Mouse (Mus musculus) left cerebral cortex, adult 8-10 months (tissue): ENCODE data around the gene Ly6g6d. TPM values are rescaled to one million over a fixed set of nuclear protein-coding genes. Genes with fewer than 3 reads are reported as not detected.

Experiments
- DNase-seq, 2 experiments: peaks; one replicate each; pipeline ENCODE4 v3.0.0; 2022; ENCODE audit warnings: low spot score in 2 of 2
- total RNA-seq, 4 experiments: library from RNA; stranded (reverse); gene quantifications; 2 replicates each; pipeline ENCODE4 v1.2.4; 2022

The Ly6g6d gene
- total RNA-seq, 4 experiments from 2014 or later = 0.70 to 1.8 (median 1.3) TPM

DNA sequence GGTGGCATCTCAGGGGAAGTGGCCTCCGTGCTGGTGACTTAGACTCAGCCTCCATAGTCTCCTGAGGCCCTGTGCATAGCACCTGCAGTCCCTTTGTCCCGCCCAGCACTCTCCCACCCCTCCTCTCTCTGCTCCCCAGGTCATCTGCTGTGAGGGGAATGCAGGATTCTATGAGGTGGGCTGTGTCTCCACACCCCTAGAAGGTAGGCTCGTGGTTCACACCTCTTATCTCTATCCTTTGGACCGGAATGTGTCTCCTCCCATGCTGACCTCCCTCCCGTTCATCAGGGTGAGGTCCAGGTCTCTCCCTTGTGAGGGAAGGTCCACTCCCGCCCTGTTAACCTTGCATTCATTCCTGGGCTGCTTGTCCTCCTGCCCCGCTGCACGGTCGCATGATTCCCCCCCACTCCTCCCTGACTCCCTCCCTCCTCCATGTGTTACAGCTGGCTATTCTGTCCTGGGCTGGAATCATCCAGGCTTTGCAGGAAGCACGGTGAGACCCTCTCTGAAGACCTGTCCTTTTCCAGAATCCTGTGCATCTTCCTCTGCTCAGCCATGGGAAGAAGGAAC lies 22.4 kb upstream of the Ly6g6d start:
- DNase-seq = no peak

DNA sequence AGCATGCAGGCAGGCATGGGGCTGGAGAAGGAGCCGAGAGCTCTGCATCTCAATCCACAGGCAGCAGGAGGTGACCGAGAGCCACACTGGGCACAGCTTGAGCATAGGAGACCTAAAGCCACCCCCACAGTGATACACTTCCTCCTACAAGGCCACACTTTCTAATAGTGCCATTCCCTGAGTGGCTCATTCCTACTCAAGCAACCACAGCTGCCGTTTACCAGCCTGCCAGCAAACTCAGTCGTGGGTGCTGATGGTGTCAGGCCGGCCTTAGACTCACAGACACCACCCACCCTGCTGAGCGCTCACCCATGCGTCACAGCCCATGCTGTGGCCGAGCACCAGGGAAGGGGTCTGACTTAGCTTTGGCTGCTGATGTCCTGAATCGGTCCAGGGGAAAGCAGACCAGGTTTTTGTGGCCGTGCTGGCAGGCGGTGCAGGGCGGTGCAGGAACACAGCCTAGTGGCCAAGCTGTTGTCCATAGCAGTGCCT lies 19.3 kb upstream of the Ly6g6d start:
- DNase-seq = peak in 1 of 2 experiments; percentile 76

DNA sequence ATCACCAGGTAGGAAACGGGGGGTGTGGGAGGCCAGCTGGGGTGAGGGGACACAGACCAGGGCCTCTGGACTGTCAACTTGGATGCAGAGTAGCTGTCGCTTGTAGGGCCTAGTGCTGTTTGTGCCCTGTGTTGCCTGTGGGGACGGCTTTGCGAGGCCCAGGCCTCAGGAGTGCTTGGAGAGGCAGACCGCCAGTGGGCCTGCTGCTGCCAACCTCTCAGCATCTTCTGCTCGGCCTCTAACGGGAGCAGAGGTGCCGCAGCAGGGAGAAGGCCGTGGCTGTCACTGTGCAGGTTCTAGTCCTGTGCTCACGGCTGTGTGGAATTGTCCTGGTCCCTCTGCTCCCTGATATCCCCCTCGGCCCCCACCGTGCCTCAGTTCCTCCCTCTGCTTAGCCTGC lies 18.7 kb upstream of the Ly6g6d start:
- no peak for DNase-seq

DNA sequence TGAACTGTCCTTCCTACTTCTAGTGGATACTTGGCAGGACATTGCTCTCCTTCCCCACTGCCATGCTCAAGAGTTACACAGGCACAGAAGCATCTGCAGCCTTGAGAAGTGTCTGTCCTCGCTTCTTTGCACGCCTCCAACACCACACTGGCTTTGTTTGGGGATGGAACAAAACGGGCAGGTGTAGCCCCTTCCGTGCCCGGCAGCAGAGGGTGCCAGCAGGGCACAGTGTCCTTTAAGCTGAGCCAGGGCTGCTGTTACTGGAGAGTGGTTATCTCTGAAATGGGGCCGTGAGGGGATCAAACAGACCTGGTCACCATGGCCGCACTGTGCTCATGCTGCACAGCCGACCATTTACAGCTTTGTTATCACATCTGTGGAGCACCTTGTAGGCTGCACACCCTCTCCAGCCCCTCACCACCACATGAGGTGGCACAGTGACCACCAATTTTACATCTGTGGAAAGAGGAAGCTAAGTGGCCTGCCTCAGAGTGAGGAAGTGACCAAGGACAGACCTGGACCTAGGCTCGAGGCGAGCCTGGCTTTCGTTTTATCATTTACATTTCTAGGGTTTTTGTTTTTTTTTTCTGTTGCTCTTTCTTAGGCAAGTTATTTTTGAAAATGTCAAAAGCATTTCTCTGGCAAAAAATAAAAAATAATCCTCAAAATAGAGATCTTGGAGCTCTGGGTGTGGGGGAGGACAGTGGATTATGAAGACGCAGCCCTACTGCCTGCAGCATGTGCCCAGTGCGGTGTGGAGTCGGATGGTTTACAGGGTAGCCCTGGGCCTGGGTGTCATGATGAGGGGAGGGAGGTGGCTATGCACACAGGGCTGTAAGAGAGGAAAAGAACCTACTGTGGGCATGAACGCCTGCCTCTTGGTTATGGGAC lies 16.9 kb upstream of the Ly6g6d start:
- DNase-seq = no peak

DNA sequence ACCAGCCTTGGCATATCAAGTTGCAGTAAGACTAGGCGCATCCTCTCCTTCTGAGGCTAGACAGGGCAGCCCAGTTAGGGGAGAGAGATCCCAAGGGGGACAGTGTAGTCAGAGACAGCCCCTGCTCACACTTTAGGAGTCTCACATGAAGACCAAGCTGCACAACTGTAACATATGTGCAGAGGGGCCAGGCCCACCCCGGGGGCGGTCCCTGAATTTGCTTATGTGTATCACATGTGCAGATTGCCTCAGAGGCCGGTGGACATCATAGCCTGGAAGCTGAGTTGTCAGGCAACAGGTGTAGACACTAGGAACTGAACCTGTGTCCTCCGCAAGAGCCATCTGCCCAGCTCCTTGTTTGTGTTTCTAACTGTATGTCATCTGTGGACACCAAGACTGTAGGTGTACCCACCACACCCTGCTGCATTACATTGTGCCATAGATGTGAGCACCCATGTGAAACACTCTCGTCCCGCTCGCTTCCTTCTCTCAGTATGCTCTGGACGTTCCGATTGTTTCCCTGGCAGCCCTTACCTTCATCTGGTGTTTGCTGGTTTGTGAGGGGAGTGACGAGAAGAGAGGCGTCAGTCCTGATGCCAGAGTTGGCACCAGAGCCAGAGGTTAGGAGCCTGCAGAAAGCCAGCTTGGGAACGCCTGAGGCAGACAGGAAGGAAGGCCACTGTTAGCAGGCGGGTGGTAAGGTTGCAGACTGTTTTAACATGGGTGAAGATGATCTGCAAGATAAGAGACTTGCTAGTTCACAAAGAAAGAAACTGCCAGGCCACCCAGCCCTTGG lies 14.7 kb upstream of the Ly6g6d start:
- DNase-seq = no peak

DNA sequence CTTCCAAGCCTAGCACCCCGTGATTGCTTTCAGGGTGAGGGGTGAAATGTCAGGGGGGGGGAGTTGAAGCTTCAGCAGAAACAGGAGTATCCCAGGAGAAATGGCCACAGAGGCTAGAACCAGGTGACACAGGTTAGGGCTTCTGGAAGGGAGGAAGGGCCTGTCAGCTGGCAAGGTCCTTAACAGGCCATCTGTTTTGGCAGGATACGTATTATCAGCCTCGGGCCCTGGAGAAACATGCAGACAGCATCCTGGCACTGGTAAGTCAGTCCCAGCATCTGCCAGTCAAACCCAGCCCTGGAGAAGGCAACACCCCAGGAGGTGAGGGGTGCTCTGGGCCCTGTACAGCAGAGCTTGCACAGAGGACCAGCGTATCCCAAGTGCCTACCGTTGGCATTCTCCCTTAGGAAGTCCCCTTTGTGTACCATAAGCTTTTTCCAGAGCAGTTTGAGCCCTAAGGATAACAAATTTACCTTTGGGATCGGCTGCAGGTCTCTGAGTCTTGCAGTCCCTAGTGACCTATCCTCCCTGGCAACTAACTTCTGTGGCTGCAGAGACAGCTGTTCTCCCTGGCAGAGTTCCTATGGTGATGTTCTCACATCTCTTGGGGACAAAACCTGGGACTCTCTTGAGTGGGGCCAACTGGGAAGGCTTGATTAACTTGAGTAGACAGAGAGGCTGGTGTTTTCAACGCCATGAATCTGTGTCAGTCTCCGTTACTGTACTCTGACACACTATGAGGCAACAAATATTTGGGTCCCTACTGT lies 12.5 kb upstream of the Ly6g6d start:
- no peak for DNase-seq

DNA sequence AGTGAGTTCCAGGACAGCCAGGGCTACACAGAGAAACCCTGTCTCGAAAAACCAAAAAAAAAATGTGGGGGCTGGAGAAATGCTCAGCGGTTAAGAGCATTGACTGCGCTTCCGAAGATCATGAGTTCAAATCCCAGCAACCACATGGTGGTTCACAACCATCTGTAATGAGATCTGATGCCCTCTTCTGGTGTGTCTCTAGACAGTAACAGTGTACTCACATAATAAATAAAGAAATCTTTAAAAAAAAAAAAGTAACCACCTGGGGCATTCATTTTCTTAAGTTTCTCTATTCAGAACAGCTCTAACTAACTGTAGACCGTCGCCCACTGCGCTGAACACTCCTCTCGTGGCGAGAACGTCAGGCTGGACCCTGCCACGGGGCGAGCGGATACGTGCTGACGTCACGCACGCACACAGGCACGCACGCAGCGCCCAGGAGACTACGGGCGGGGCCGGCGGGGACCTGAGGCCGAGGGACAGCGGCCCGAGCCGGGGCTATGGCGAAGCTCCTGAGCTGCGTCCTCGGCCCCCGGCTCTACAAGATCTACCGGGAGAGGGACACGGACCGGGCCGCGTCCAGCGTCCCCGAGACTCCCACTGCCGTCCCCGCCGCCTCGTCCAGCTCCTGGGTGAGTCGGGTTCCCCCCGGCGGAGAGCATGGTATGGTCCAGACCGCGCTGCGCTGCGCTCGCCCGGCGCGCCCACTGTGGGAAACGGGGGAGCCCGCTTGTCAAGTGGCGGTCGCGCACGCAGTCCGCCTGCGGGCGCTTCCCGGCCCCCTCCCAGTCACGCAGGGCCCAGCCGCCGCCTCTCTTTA lies 11.2 kb upstream of the Ly6g6d start, which contains the start of gene Abhd16a:
TSS of gene Abhd16a (plus strand) at position 439 of the 820 bp plus-strand sequence.
- peak; percentile 93 for DNase-seq

DNA sequence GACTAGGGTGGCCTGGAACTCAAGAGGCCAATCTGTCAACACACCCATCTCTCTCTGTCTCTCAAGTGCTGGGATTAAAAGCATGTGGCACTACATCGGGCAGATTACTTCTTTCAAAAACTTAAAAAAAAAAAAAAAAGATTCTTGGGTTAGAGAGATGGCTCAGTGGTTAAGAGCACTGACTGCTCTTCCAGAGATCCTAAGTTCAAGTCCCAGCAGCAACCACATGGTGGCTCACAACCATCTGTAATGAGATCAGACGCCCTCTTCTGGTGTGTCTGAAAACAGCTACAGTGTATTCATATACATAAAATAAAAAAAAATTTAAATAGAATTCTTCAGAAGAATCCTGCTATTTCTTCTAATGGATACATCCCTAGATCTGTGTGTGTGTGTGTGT lies 10.3 kb upstream of the Ly6g6d start:
- no peak for DNase-seq

DNA sequence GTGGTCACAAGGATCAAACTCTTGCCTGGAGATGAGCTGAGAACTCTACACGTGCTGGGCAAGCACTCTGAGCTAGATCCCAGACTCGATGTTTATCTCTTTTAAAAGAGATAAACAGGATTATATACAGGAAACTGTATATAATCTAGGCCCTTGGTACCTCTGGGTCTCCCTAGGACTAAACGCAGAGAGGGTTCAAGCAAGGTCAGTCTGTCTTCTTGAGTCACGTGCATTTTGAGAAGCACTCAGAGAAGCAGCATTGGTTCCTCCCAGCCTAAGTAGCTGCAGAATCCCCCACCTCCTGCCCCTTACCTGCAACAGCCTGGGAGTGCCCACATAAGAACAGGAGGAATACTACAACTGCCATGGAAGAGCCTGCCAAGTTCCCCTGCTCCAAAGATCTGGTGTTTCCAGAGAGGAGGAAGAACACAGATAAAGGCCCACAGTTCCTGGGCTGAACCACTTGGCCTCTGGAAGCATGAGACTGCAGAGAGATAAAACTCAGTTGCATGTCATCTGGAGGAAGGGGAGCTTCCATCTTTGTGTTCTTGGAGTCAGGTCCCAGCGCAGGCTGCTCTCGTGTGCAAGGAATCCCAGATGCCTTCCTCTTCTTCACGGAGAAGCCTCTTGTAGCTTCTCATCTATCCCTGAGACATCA lies 7.5 kb upstream of the Ly6g6d start, which contains the start of gene Ly6g6f:
TSS of gene Ly6g6f (minus strand) at position 403 of the 658 bp plus-strand sequence.
- DNase-seq = no peak

DNA sequence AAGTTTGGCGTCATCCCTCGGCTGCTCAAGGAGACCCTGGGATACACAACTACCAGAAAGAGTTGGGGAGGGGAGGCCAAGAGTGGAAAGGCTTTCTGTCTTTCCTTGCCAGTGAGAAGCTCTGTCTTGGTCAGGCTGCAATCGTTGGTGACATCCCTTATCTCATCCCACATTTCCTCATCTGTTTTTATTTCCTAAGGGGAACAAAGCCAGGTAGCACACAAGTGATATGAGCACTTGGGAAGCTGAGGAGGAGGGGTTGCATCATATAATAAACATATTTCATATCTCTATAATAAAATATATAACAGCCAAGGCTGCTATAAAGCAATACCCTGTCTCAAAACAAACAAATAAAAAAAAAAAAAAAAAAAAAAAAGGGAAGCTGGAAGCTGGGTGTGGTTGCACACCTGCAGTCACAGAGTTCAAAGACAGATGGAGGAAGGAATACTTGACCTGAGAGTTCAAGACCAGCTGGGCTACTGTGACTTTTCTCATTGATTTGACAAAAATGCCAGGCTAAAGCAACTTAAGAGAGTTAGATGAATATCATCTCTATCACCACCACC lies 6.1 kb upstream of the Ly6g6d start:
- no peak for DNase-seq

DNA sequence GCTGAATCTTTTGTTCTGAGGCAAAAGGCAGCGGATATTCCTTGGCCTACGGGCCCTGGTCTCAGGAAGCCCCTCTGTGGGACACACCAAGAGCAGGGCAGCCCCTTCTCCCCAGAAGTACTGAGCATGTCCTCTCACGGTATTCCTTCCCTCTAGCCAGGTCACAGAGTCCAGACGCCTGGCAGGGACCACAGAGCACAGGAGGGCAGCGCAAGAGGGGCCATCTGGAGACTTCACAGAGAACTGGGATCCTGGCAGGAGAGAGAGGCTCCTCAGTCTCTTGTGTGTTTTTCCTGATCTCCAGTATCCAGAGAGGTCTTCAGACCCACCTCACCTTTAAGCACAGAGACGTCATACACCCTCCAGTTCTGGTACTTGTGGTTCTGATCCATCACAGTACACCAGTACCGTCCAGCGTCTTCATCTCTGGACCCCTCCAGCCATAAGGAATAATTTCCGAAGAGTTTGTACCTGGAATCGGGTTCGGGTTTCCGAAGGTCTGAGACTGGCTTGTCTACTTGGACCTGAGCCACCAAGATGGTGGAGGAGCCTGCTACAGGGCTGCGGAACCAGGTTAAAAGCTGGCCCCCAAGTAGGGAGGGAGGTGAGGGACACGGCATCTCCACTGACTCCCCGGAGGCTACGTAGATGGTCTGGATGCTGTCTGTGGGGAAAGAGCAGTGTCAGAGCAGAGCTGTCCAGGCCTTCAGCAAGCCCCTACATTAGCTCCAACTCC lies 5.1 kb upstream of the Ly6g6d start:
- no peak for DNase-seq

DNA sequence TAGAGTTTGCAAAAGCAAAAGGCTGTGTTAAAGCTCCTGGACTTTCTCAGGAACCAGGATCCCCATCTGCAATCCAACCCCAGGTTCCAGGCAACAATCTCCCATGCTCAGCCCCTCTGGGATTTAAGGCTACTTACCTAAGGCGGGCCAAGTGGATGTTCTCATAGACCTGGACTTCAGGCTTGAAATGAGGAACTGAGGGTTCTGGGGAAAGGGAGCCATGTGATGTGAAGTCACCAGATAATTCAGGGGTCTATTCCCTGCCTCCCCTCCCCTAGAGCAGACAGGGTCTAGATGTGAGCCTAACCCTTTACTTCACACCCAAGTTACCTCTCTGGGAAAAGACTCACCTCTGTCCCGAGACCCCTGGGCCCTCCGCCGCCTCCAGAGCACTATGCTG lies 2.8 kb upstream of the Ly6g6d start:
- no peak for DNase-seq

DNA sequence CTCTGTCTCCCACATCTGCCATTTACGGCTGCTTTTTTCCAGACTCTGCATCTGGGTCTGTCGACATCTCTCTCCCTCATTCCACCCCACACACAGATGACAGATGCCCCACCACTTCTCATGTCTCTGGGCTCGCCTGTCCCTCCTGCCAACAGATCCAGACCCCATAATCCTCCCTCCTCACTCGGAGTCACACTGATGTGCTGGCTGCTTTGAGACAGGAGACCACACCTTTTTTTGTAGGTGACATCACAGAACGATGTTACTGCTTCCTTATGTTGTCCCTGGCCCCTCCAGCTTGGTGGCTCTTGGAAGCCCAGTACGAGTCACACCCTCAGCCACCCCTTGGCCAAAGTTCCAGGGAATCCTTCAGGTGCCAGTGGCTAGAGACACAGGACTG lies 2.4 kb upstream of the Ly6g6d start:
- DNase-seq = no peak

DNA sequence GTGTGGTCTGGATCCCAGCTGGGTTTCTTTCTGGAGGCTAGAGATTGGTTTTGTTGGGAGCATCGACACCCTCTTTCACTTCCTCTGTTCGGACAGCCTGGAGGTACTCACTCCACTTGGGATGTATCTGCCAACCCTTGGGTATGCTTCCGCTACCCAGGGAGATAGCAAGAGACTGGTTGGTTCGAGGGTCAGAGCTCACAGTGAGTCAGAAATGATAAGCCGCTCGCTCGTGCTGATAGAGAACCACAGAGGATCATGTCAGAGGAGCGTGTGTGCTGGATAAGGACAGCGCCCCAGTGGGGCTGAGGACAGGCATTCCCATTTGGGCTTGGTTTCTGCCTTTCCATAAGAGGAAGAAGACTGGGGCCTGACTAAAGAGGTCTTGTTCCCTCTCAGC lies 1.9 kb upstream of the Ly6g6d start:
- no peak for DNase-seq

DNA sequence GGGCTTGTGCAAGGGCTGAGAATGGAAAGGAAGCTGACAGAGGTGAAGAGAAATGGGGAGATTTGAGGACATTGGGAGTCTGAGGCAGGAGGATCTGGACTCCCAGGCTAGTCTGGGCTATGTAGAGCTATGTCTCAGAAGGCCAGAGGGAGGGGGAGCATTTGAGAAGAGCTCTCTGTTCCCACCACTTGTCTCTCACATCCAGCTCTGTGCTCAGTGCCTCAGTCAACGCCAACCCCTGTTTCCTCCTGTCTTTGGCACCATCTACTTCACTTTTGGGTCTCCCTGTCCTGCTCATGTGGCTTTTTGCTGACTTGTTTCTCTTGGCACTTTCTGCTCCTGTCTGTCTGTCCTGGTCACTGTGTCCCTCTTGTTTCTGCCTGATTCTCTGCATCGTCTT lies 580 bp downstream of the Ly6g6d start:
- no peak for DNase-seq

DNA sequence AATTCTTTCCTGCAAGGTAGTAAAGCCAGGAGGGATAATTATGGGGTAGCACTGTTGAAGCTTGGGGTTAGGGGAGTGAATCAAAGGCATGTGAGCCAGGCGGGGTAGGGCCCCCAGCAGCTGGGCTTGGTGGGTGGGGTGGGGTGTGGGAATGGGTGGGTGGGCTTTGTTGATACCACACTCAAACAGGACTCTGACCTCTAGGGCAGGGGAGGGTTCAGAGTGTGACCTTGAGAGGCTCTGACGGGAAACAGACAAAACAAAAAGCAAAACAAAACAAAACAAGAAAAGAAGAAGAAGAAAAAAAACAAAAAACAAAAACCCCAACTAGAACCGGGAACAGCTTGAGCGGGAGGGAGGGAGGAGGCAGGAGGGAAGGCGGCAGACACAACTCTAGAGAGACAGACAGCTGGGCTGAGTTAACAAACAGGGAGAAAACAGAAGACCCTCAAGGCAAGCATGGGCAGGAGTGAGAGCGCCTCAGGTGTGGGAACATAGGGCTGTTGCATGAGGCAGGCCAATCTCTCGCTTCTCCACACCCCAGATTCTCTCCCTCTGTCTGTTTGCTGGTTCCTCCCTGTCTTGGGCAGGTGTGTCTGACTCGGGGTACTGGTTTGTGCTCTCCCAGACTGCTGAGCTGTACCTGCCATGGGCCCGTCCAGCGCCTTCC lies 1.2 kb downstream of the Ly6g6d start, which contains the start of gene Ly6g6e:
TSS of gene Ly6g6e (plus strand) at position 396 of the 670 bp plus-strand sequence.
- DNase-seq = no peak

DNA sequence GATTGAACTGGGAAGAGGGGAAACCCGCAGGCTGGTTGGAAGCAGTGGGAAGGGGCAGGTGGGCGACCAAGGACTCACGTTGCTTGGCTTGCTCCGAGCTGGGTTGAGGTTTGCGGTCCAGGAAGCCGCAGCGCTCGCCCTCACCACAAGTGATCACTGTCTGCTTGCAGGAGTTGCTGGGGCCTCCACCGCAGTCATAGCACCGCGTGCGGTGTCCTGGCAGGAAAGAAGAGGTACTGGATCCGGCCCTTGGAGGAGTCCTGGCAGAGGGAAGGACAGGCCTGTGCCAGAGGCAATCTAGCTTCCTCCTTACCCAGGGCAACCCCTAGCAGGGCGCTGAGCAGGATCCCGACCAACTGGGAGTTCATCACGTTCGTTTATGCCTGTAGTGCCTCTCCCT lies 3.8 kb downstream of the Ly6g6d start:
- DNase-seq = no peak

DNA sequence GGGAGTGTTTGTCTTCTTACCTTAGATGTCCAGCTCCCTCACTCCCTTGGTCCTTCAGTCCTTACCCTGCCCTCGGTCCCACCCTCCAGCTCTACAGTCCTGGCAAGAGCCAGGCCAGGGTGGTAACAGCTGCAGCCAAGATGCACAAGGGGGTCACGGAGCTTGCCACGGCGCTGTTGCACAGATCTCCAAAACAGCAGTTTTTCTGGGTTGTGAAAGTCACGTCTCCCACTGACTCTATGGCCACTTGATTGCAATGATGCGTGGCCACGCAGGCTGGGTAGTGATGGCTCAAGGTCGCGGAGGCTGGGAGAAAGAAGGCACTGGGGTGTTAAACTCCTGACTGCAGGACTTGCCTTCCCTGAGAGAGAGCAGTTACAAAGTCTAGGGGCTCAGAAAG lies 6.4 kb downstream of the Ly6g6d start:
- DNase-seq = no peak
